ENCODE assay signal across 8 mouse cellular contexts in the genomic region with DNA sequence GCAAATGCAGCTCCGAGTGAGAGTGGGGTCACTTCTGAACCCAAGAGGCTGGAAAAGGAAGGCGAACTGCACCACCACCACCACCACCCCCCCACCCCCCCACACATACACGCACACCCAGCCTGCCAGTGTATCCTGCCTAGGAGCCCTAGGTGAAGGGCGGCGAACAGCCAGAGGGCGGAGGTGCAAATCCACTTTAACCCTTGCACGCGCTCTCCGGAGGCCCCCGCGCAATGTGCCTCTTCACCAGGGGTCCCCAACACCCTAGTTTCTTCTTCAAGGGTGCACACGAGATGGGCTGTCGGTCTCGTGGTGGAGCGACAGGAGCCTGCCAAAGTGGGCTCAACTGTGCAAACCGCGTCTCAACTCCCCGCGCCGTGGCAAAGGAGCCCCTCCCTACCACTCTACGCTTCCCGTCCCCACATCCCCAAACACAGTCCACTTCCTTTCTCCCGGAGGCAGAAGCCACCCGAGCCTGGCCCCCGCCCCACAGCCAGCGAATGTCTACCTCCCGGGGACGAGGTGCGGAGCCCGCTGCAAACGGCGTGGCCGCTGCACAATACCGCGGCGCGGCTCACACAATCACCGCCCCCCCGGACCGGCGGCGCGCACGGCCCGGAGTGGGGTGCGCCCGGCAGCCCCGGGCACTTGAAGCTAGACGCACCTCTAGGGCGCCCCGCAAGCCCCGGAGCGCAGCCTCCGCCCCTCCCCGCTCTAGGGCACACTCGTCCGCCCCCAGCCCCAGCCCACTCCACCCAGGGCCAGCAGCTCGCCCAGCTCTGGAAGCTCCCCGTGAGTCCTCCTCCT. TPM values are rescaled to one million over a fixed set of nuclear protein-coding genes. Genes with fewer than 3 reads are reported as not detected.
A peak's percentile ranks its signal among the peaks of the same experiment; 100 is the strongest.
DNase-seq lines count a peak whose midpoint lies in the region; ATAC-seq and TF ChIP-seq lines count a peak whose summit lies in the region.

No protein-coding gene starts in this region.

- H3K9ac ChIP-seq in embryonic facial prominence, embryonic 14.5 days (ENCODE audit: low read depth, low read length), result peak overlapping the region; percentile 85
- H3K9ac ChIP-seq in heart, postnatal 0 days (replicated peaks; ENCODE audit: low read depth, low read length), result peak overlapping the region; percentile 91
- peak overlapping the region; percentile 81 for H3K9ac ChIP-seq in stomach, postnatal 0 days (ENCODE audit: low read length)

- peak overlapping the region; percentile 95 for H3K27ac ChIP-seq in embryonic facial prominence, embryonic 14.5 days (replicated peaks; ENCODE audit: low read depth, low read length)
- H3K27ac ChIP-seq in heart, postnatal 0 days (ENCODE audit: low read depth), result peak overlapping the region; percentile 89
- H3K27ac ChIP-seq in stomach, postnatal 0 days (replicated peaks), result peak overlapping the region; percentile 91

- DNase-seq in right cerebral cortex, adult 18-20 months, result peak; percentile 54
- DNase-seq in right cerebral cortex, postnatal 36 days (ENCODE audit: low spot score in 2 of 2), result no peak
- peak; percentile 41 for DNase-seq in embryonic facial prominence, embryonic 14.5 days (ENCODE audit: low spot score)
- DNase-seq in heart, postnatal 0 days (ENCODE audit: low spot score), result no peak
- DNase-seq in kidney, postnatal 4 days, result peak; percentile 66 to 73
- peak; percentile 62 for DNase-seq in stomach, postnatal 0 days (ENCODE audit: low spot score)
- no peak for DNase-seq in Muller cell, postnatal 12 days (ENCODE audit: inconsistent ontology term)

- H3K9me3 ChIP-seq in embryonic facial prominence, embryonic 14.5 days (ENCODE audit: control insufficient read depth, low read length), result no peaks in the 10 kb centered on the region
- H3K9me3 ChIP-seq in heart, postnatal 0 days (replicated peaks; ENCODE audit: control insufficient read depth, low read length), result no peaks in the 10 kb centered on the region
- H3K9me3 ChIP-seq in stomach, postnatal 0 days (ENCODE audit: control insufficient read depth, low read length), result no peaks in the 10 kb centered on the region

- peak overlapping the region; percentile 98 for H3K4me2 ChIP-seq in embryonic facial prominence, embryonic 14.5 days (ENCODE audit: low read depth, low read length)
- H3K4me2 ChIP-seq in heart, postnatal 0 days (ENCODE audit: low read depth, low read length), result peak overlapping the region; percentile 78
- peak overlapping the region; percentile 99 for H3K4me2 ChIP-seq in stomach, postnatal 0 days (replicated peaks; ENCODE audit: low read depth)

- ATAC-seq in embryonic facial prominence, embryonic 14.5 days (ENCODE audit: low read depth), result peak; percentile 48
- ATAC-seq in heart, postnatal 0 days (ENCODE audit: insufficient read depth, low read depth), result peak; percentile 35
- ATAC-seq in megakaryocyte-erythroid progenitor cell, adult 5-6 weeks (replicated peaks; ENCODE audit: low FRiP score, low TSS enrichment, poor library complexity, severe bottlenecking), result peak; percentile 9; the same call in 1 of the 2 replicates
- peak; percentile 50 for ATAC-seq in stomach, postnatal 0 days (ENCODE audit: low FRiP score, low TSS enrichment)

- H3K4me1 ChIP-seq in embryonic facial prominence, embryonic 14.5 days (ENCODE audit: control insufficient read depth, insufficient read depth, low read length), result peaks cover 36% of the 10 kb centered on the region
- peaks cover 30% of the 10 kb centered on the region for H3K4me1 ChIP-seq in heart, postnatal 0 days (ENCODE audit: control insufficient read depth, insufficient read depth)
- peaks cover 7% of the 10 kb centered on the region; the same call in 1 of the 2 replicates for H3K4me1 ChIP-seq in stomach, postnatal 0 days (replicated peaks; ENCODE audit: control insufficient read depth, insufficient read depth)

- peak overlapping the region; percentile 93 for H3K4me3 ChIP-seq in embryonic facial prominence, embryonic 14.5 days (ENCODE audit: low read depth, low read length)
- peak overlapping the region; percentile 98 for H3K4me3 ChIP-seq in heart, postnatal 0 days (ENCODE audit: low read depth, low read length)
- peak overlapping the region; percentile 87 for H3K4me3 ChIP-seq in stomach, postnatal 0 days (ENCODE audit: low read depth, low read length)

- no peaks in the 10 kb centered on the region for H3K36me3 ChIP-seq in embryonic facial prominence, embryonic 14.5 days (ENCODE audit: control insufficient read depth, insufficient read depth, low read length)
- H3K36me3 ChIP-seq in heart, postnatal 0 days (replicated peaks; ENCODE audit: control insufficient read depth, insufficient read depth, low read length), result no peaks in the 10 kb centered on the region
- H3K36me3 ChIP-seq in stomach, postnatal 0 days (ENCODE audit: control insufficient read depth, insufficient read depth, low read length), result no peaks in the 10 kb centered on the region

- 0% methylated on average over 48 of the region's 59 CpGs for WGBS in embryonic facial prominence, embryonic 14.5 days
- under 1% methylated on average over 50 of the region's 59 CpGs for WGBS in heart, postnatal 0 days
- under 1% methylated on average over 48 of the region's 59 CpGs for WGBS in stomach, postnatal 0 days

- TF ChIP-seq CTCF in heart, postnatal 0 days (IDR thresholded peaks at IDR 0.05; ENCODE audit: low read depth), result no peak
- TF ChIP-seq CTCF in stomach, postnatal 0 days (IDR thresholded peaks at IDR 0.05; ENCODE audit: low read depth), result no peak; the same call in 1 of the 2 replicates

- no peak for TF ChIP-seq EP300 in heart, postnatal 0 days (IDR thresholded peaks at IDR 0.05; ENCODE audit: low read depth)
- TF ChIP-seq EP300 in stomach, postnatal 0 days (optimal IDR thresholded peaks at IDR 0.05), result no peak

- no peaks in the 10 kb centered on the region for H3K27me3 ChIP-seq in embryonic facial prominence, embryonic 14.5 days (replicated peaks; ENCODE audit: control insufficient read depth, insufficient read depth, low read length)
- H3K27me3 ChIP-seq in heart, postnatal 0 days (ENCODE audit: control insufficient read depth, insufficient read depth, low read length), result no peaks in the 10 kb centered on the region
- H3K27me3 ChIP-seq in stomach, postnatal 0 days (ENCODE audit: control insufficient read depth, insufficient read depth, low read length), result no peaks in the 10 kb centered on the region

RNA-seq across cellular contexts. Expression of a gene that starts 49.0 kb away (rescaled TPM):
- not detected in 2 replicates for polyA plus RNA-seq in embryonic facial prominence, embryonic 14.5 days (2014; fragmentation: Nextera tagmentation; extraction: Ambion mirVana)
- total RNA-seq in heart, postnatal 0 days (2014; rRNA removed; ENCODE audit: low replicate concordance), result not detected in 2 replicates
- polyA plus RNA-seq in heart, postnatal 0 days (2015; fragmentation: Nextera tagmentation; extraction: Ambion mirVana), result 0.45 TPM in 1 of 2 replicates, not detected in the other
- total RNA-seq in megakaryocyte-erythroid progenitor cell, adult 5-6 weeks (2014; fragmentation: Nextera tagmentation), result not detected in 2 replicates
- total RNA-seq in megakaryocyte-erythroid progenitor cell, adult 5-6 weeks (2017), result not detected in 2 replicates
- polyA plus RNA-seq in stomach, postnatal 0 days (2015; fragmentation: Nextera tagmentation; extraction: Ambion mirVana), result not detected in 2 replicates

Comparison
In these comparisons a context has a peak if more than half of its experiments do, and no peak if none do; other contexts are left out.
1. DNase-seq: peak in right cerebral cortex, adult 18-20 months (single experiment), embryonic facial prominence, embryonic 14.5 days (single experiment), kidney, postnatal 4 days (2 of 2) and stomach, postnatal 0 days (single experiment); none in right cerebral cortex, postnatal 36 days (0 of 2), heart, postnatal 0 days (single experiment) and Muller cell, postnatal 12 days (single experiment).
2. Peak in every context shown above with its lines, with median percentiles within 50 percentile points of each other: ATAC-seq, H3K27ac ChIP-seq, H3K4me2 ChIP-seq, H3K4me3 ChIP-seq and H3K9ac ChIP-seq.